Mouse (Mus musculus): Measurements from ENCODE around the gene Rb1.

Gene Rb1

GRCm38 (mm10) chr14:73143710-73144420 is 181.8 kb downstream of the Rb1 start:
- no peak for DNase-seq

GRCm38 (mm10) chr14:73142896-73143709 is 182.5 kb downstream of the Rb1 start:
- peak; percentile 81 to 84 for DNase-seq

- DNase-seq = no peak
These were observed 183.2 kb downstream of the Rb1 start for GRCm38 (mm10) chr14:73142421-73142895.

GRCm38 (mm10) chr14:73141800-73142199 is 183.8 kb downstream of the Rb1 start:
- no peak for DNase-seq

- DNase-seq = no peak
These were observed 185.8 kb downstream of the Rb1 start for GRCm38 (mm10) chr14:73139866-73140265.

- DNase-seq = no peak
These were observed 187.1 kb downstream of the Rb1 start for GRCm38 (mm10) chr14:73138483-73138882.

- DNase-seq = no peak
These were observed 188.4 kb downstream of the Rb1 start for GRCm38 (mm10) chr14:73137234-73137633.

Measured in lung, adult 18-20 months (tissue).